In genomic region chr7:105565071-105565836, GRCm38 (mm10) we compare ENCODE assay signal across 16 mouse cellular contexts. TPM values are rescaled to one million over a fixed set of nuclear protein-coding genes. Genes with fewer than 3 reads are reported as not detected.
DNase-seq lines count a peak whose midpoint lies in the region; ATAC-seq and TF ChIP-seq lines count a peak whose summit lies in the region.
"Had no signal": no experiment of that assay in that cellular context is flagged by ENCODE, and none has a peak within 500 bp of the region (broad histone marks: within the 10 kb centered on the region; RNA-seq: fewer than 3 reads in every experiment).

No protein-coding gene starts in this region.

- no peaks in the 10 kb centered on the region for H3K36me3 ChIP-seq in heart, adult 2 months (ENCODE audit: control insufficient read depth, insufficient read depth, low read length)
- H3K36me3 ChIP-seq in heart, embryonic 11.5 days (ENCODE audit: control insufficient read depth, insufficient read depth, low read length): peaks cover 3% of the 10 kb centered on the region; the same call in 1 of the 2 replicates
- H3K36me3 ChIP-seq in neural tube, embryonic 11.5 days (ENCODE audit: control insufficient read depth, insufficient read depth, low read length): peaks cover 4% of the 10 kb centered on the region
- H3K36me3 ChIP-seq in neural tube, embryonic 15.5 days: peaks cover 56% of the 10 kb centered on the region
- 0 out of 2 replicates have a peak, but pooled peaks cover 11% of the 10 kb centered on the region for H3K36me3 ChIP-seq in heart, embryonic 15.5 days
- no peaks in the 10 kb centered on the region for H3K36me3 ChIP-seq in thymus, adult 2 months (ENCODE audit: control insufficient read depth, insufficient read depth, low read length)

- TF ChIP-seq POLR2A in heart, adult 2 months (IDR thresholded peaks at IDR 0.05; ENCODE audit: insufficient read depth, low read depth, low read length): no peak
- no peak for TF ChIP-seq POLR2A in thymus, adult 2 months (IDR thresholded peaks at IDR 0.05; ENCODE audit: control insufficient read depth, extremely low read depth, insufficient read depth, low read length, poor library complexity)

- no peak for TF ChIP-seq CTCF in heart, adult 2 months (IDR thresholded peaks at IDR 0.05)
- no peak for TF ChIP-seq CTCF in thymus, adult 2 months (IDR thresholded peaks at IDR 0.05; ENCODE audit: borderline replicate concordance, control insufficient read depth, extremely low read depth, insufficient read depth, low read length, poor library complexity)

- peak; percentile 64 to 78 for DNase-seq in heart, adult 2 months
- peak; percentile 8 for DNase-seq in neural tube, embryonic 11.5 days (ENCODE audit: low spot score)
- no peak for DNase-seq in right cerebral cortex, postnatal 25 days
- DNase-seq in thymus, adult 2 months: no peak
- DNase-seq: kidney, postnatal 10 days; right cerebral cortex, postnatal 14 days had no signal

- 64% methylated on average over 17 of the region's 17 CpGs for WGBS in heart, adult 2 months
- WGBS in heart, embryonic 11.5 days (ENCODE audit: insufficient replicate concordance): 62% methylated on average over 17 of the region's 17 CpGs
- WGBS in neural tube, embryonic 11.5 days: 88% methylated on average over 17 of the region's 17 CpGs
- 91% methylated on average over 17 of the region's 17 CpGs for WGBS in neural tube, embryonic 15.5 days
- 68% methylated on average over 17 of the region's 17 CpGs for WGBS in heart, embryonic 15.5 days
- 93% methylated on average over 17 of the region's 17 CpGs for WGBS in thymus, adult 2 months

- peaks cover 3% of the 10 kb centered on the region; the same call in 1 of the 2 replicates for H3K4me1 ChIP-seq in heart, adult 2 months (ENCODE audit: control insufficient read depth, insufficient read depth, low read length)
- H3K4me1 ChIP-seq in heart, embryonic 11.5 days (ENCODE audit: control insufficient read depth, insufficient read depth, low read length): peaks cover 21% of the 10 kb centered on the region
- H3K4me1 ChIP-seq in neural tube, embryonic 11.5 days (ENCODE audit: control insufficient read depth, insufficient read depth, low read length): peaks cover 16% of the 10 kb centered on the region
- H3K4me1 ChIP-seq in neural tube, embryonic 15.5 days: peaks cover 26% of the 10 kb centered on the region
- H3K4me1 ChIP-seq in heart, embryonic 15.5 days (replicated peaks): peaks cover 31% of the 10 kb centered on the region
- H3K4me1 ChIP-seq in thymus, adult 2 months (replicated peaks; ENCODE audit: control insufficient read depth, insufficient read depth, low read length): no peaks in the 10 kb centered on the region

- peak; percentile 98 for TF ChIP-seq EP300 in heart, adult 2 months (IDR thresholded peaks at IDR 0.05; ENCODE audit: insufficient read depth, low read depth, low read length)

- H3K9me3 ChIP-seq in heart, embryonic 11.5 days (replicated peaks; ENCODE audit: control insufficient read depth, low read length): no peaks in the 10 kb centered on the region
- no peaks in the 10 kb centered on the region for H3K9me3 ChIP-seq in neural tube, embryonic 11.5 days (ENCODE audit: control insufficient read depth, low read length)
- H3K9me3 ChIP-seq in neural tube, embryonic 15.5 days (replicated peaks): no peaks in the 10 kb centered on the region
- H3K9me3 ChIP-seq in heart, embryonic 15.5 days (replicated peaks): no peaks in the 10 kb centered on the region
- H3K9me3 ChIP-seq: forebrain, embryonic 13.5 days; midbrain, embryonic 10.5 days had no signal

- H3K9ac ChIP-seq in heart, adult 2 months (ENCODE audit: low read depth, low read length): peak overlapping the region; percentile 28; the same call in 1 of the 2 replicates
- H3K9ac ChIP-seq in heart, embryonic 11.5 days (ENCODE audit: low read depth, low read length): no peak overlapping the region
- no peak overlapping the region for H3K9ac ChIP-seq in neural tube, embryonic 11.5 days (ENCODE audit: low read length)
- no peak overlapping the region for H3K9ac ChIP-seq in neural tube, embryonic 15.5 days (replicated peaks)
- no peak overlapping the region for H3K9ac ChIP-seq in heart, embryonic 15.5 days
- H3K9ac ChIP-seq: forebrain, embryonic 13.5 days had no signal

- peak overlapping the region; percentile 79 for H3K27ac ChIP-seq in heart, adult 2 months
- no peak overlapping the region for H3K27ac ChIP-seq in heart, embryonic 11.5 days (ENCODE audit: low read depth, low read length)
- no peak overlapping the region for H3K27ac ChIP-seq in neural tube, embryonic 11.5 days (ENCODE audit: low read depth, low read length)
- H3K27ac ChIP-seq in neural tube, embryonic 15.5 days (replicated peaks): no peak overlapping the region
- H3K27ac ChIP-seq in heart, embryonic 15.5 days: no peak overlapping the region
- H3K27ac ChIP-seq in thymus, adult 2 months (ENCODE audit: control insufficient read depth, insufficient read depth, low read length): no peak overlapping the region
- H3K27ac ChIP-seq: forebrain, embryonic 13.5 days; midbrain, embryonic 10.5 days had no signal

- H3K27me3 ChIP-seq in heart, adult 2 months (ENCODE audit: control insufficient read depth, insufficient read depth, low read length): no peaks in the 10 kb centered on the region
- H3K27me3 ChIP-seq in heart, embryonic 11.5 days (ENCODE audit: control insufficient read depth, insufficient read depth, low read length): no peaks in the 10 kb centered on the region
- H3K27me3 ChIP-seq in neural tube, embryonic 11.5 days (ENCODE audit: control insufficient read depth, insufficient read depth, low read length): no peaks in the 10 kb centered on the region
- no peaks in the 10 kb centered on the region for H3K27me3 ChIP-seq in neural tube, embryonic 15.5 days (replicated peaks)
- H3K27me3 ChIP-seq in heart, embryonic 15.5 days: no peaks in the 10 kb centered on the region
- no peaks in the 10 kb centered on the region for H3K27me3 ChIP-seq in thymus, adult 2 months (ENCODE audit: control insufficient read depth, insufficient read depth, low read length)
- H3K27me3 ChIP-seq: forebrain, embryonic 13.5 days had no signal

- H3K4me3 ChIP-seq in heart, adult 2 months: no peak overlapping the region; the same call in 1 of the 2 replicates
- H3K4me3 ChIP-seq in heart, embryonic 11.5 days (ENCODE audit: low read depth, low read length): no peak overlapping the region
- no peak overlapping the region for H3K4me3 ChIP-seq in neural tube, embryonic 11.5 days (ENCODE audit: low read depth, low read length)
- no peak overlapping the region for H3K4me3 ChIP-seq in neural tube, embryonic 15.5 days (replicated peaks)
- no peak overlapping the region for H3K4me3 ChIP-seq in heart, embryonic 15.5 days
- no peak overlapping the region for H3K4me3 ChIP-seq in thymus, adult 2 months (ENCODE audit: control insufficient read depth, insufficient read depth, low read length)
- H3K4me3 ChIP-seq: forebrain, embryonic 13.5 days; midbrain, embryonic 10.5 days had no signal

- H3K4me2 ChIP-seq in heart, embryonic 11.5 days: no peak overlapping the region
- no peak overlapping the region for H3K4me2 ChIP-seq in neural tube, embryonic 11.5 days (ENCODE audit: low read depth)
- no peak overlapping the region for H3K4me2 ChIP-seq in neural tube, embryonic 15.5 days
- no peak overlapping the region for H3K4me2 ChIP-seq in heart, embryonic 15.5 days
- H3K4me2 ChIP-seq: forebrain, embryonic 13.5 days had no signal

- H3K79me2 ChIP-seq in heart, adult 2 months (replicated peaks; ENCODE audit: control insufficient read depth, insufficient read depth, low read length): no peaks in the 10 kb centered on the region

- intact Hi-C loops in heart, adult 2 months (cut with DNase I): no loop called here

- no peak for ATAC-seq in heart, embryonic 11.5 days (replicated peaks; ENCODE audit: insufficient number of reproducible peaks, low FRiP score, low TSS enrichment)
- ATAC-seq in neural tube, embryonic 11.5 days (ENCODE audit: insufficient read depth, low FRiP score, low TSS enrichment): no peak
- ATAC-seq in neural tube, embryonic 15.5 days (ENCODE audit: low FRiP score): no peak
- peak; percentile 73 for ATAC-seq in heart, embryonic 15.5 days (replicated peaks; ENCODE audit: insufficient number of reproducible peaks, insufficient read depth, low FRiP score, low read depth)
- ATAC-seq: activated CD4-positive, CD25-positive, alpha-beta regulatory T cell, adult 4 months; CD4-positive, CD25-positive, alpha-beta regulatory T cell, adult 4 months; forebrain, embryonic 13.5 days had no signal

RNA-seq across cellular contexts. Expression of gene Smpd1, which starts 11.1 kb away (rescaled TPM):
- total RNA-seq in heart, adult 2 months (2021): 100 to 1,000 TPM; 154 to 186 TPM
- polyA plus RNA-seq in heart, adult 2 months (2012; rRNA removed): 190 and 211 TPM in 2 replicates
- 53.8 and 62.2 TPM in 2 replicates for polyA plus RNA-seq in heart, embryonic 11.5 days (2014; fragmentation: Nextera tagmentation; extraction: Ambion mirVana)
- 47.3 and 53.7 TPM in 2 replicates for polyA plus RNA-seq in neural tube, embryonic 11.5 days (2014; fragmentation: Nextera tagmentation; extraction: Ambion mirVana)
- 83.2 and 91.4 TPM in 2 replicates for polyA plus RNA-seq in neural tube, embryonic 15.5 days (2015; fragmentation: Nextera tagmentation; extraction: Ambion mirVana)
- 54.4 and 61.0 TPM in 2 replicates for polyA plus RNA-seq in heart, embryonic 15.5 days (2015; fragmentation: Nextera tagmentation; extraction: Ambion mirVana)
- 43.3 and 47.7 TPM in 2 replicates for polyA plus RNA-seq in thymus, adult 2 months (2012; rRNA removed)

RNA-seq across cellular contexts. Expression of gene Apbb1, which starts 16.2 kb away (rescaled TPM):
- total RNA-seq in heart, adult 2 months (2021): 100 to 1,000 TPM; 123 to 147 TPM
- polyA plus RNA-seq in heart, adult 2 months (2012; rRNA removed): 259 and 333 TPM in 2 replicates
- 43.5 and 49.7 TPM in 2 replicates for polyA plus RNA-seq in heart, embryonic 11.5 days (2014; fragmentation: Nextera tagmentation; extraction: Ambion mirVana)
- polyA plus RNA-seq in neural tube, embryonic 11.5 days (2014; fragmentation: Nextera tagmentation; extraction: Ambion mirVana): 115 and 128 TPM in 2 replicates
- 248 and 299 TPM in 2 replicates for polyA plus RNA-seq in neural tube, embryonic 15.5 days (2015; fragmentation: Nextera tagmentation; extraction: Ambion mirVana)
- polyA plus RNA-seq in heart, embryonic 15.5 days (2015; fragmentation: Nextera tagmentation; extraction: Ambion mirVana): 40.4 and 49.2 TPM in 2 replicates
- polyA plus RNA-seq in thymus, adult 2 months (2012; rRNA removed): 17.7 and 34.8 TPM in 2 replicates

RNA-seq across cellular contexts. Expression of gene Hpx, which starts 34.7 kb away (rescaled TPM):
- total RNA-seq in heart, adult 2 months (2021): under 1 TPM in 1 of 2 experiments, not detected in 1; 0.16 TPM
- polyA plus RNA-seq in heart, adult 2 months (2012; rRNA removed): 0.33 and 1.9 TPM in 2 replicates
- 0.76 and 1.4 TPM in 2 replicates for polyA plus RNA-seq in heart, embryonic 11.5 days (2014; fragmentation: Nextera tagmentation; extraction: Ambion mirVana)
- polyA plus RNA-seq in neural tube, embryonic 11.5 days (2014; fragmentation: Nextera tagmentation; extraction: Ambion mirVana): 0.37 TPM in 1 of 2 replicates, not detected in the other
- polyA plus RNA-seq in neural tube, embryonic 15.5 days (2015; fragmentation: Nextera tagmentation; extraction: Ambion mirVana): 0.36 and 0.59 TPM in 2 replicates
- polyA plus RNA-seq in heart, embryonic 15.5 days (2015; fragmentation: Nextera tagmentation; extraction: Ambion mirVana): 0.24 and 2.3 TPM in 2 replicates
- polyA plus RNA-seq in thymus, adult 2 months (2012; rRNA removed): 0.97 and 8.6 TPM in 2 replicates
- total RNA-seq: common myeloid progenitor, adult 5-6 weeks; layer of hippocampus, postnatal 14 days had no signal
- polyA plus RNA-seq: activated CD4-positive, CD25-positive, alpha-beta regulatory T cell, adult 4 months; CD4-positive, CD25-positive, alpha-beta regulatory T cell, adult 4 months; forebrain, embryonic 13.5 days; hindbrain, embryonic 11.5 days had no signal

Comparison
In these comparisons a context has a peak if more than half of its experiments do, and no peak if none do; other contexts are left out.
1. DNase-seq: peak in heart, adult 2 months (2 of 2) and neural tube, embryonic 11.5 days (single experiment); none in right cerebral cortex, postnatal 25 days (single experiment) and thymus, adult 2 months (single experiment).